Mouse (Mus musculus): ENCODE measurements at regions not wholly inside any gene's neighbourhood (a gene's known extent, or its start where the extent isn't known, plus 50 kb on each side); places are given as distances from the start of the nearest gene placed in this dataset.

- Histone ChIP-seq H3K36me3 (ENCODE audit: control insufficient read depth, insufficient read depth, low read length) (no peaks in the 10 kb centered on the region), H3K4me2 (ENCODE audit: low read length) (0 out of 2 replicates have a peak overlapping the region, but pooled peaks have one; percentile 10), H3K9me3 (ENCODE audit: control insufficient read depth, low read length) (no peaks in the 10 kb centered on the region), H3K27me3 (replicated peaks; ENCODE audit: control insufficient read depth, insufficient read depth, low read length) (no peaks in the 10 kb centered on the region), H3K4me3 (ENCODE audit: low read depth, low read length) (no peak overlapping the region), H3K27ac (ENCODE audit: low read depth) (peak overlapping the region; percentile 52), H3K9ac (ENCODE audit: low read length) (no peak overlapping the region), H3K4me1 (replicated peaks; ENCODE audit: control insufficient read depth, insufficient read depth, low read length) (peaks cover 20% of the 10 kb centered on the region)
- DNase-seq (ENCODE audit: low spot score) (no peak), ATAC-seq (replicated peaks; ENCODE audit: low FRiP score, low TSS enrichment, low read depth) (no peak)
- 26% methylated on average over 3 of the region's 3 CpGs for WGBS
Measured at GRCm38 (mm10) chr2:72557161-72557560, 81.2 kb downstream of the Cdca7 start.

- DNase-seq (ENCODE audit: low spot score) (no peak), ATAC-seq (replicated peaks; ENCODE audit: low FRiP score, low TSS enrichment, low read depth) (no peak)
- Histone ChIP-seq H3K36me3 (ENCODE audit: control insufficient read depth, insufficient read depth, low read length) (no peaks in the 10 kb centered on the region), H3K27me3 (replicated peaks; ENCODE audit: control insufficient read depth, insufficient read depth, low read length) (no peaks in the 10 kb centered on the region), H3K9ac (ENCODE audit: low read length) (no peak overlapping the region), H3K4me2 (ENCODE audit: low read length) (0 out of 2 replicates have a peak overlapping the region, but pooled peaks have one; percentile 10), H3K4me1 (replicated peaks; ENCODE audit: control insufficient read depth, insufficient read depth, low read length) (peaks cover 20% of the 10 kb centered on the region), H3K27ac (ENCODE audit: low read depth) (peak overlapping the region; percentile 52), H3K9me3 (ENCODE audit: control insufficient read depth, low read length) (no peaks in the 10 kb centered on the region), H3K4me3 (ENCODE audit: low read depth, low read length) (no peak overlapping the region)
- WGBS: 49% methylated on average over 9 of the region's 9 CpGs
Measured at GRCm38 (mm10) chr2:72557565-72558260, 81.8 kb downstream of the Cdca7 start.

- Histone ChIP-seq H3K9ac (ENCODE audit: low read length) (no peak overlapping the region), H3K4me2 (ENCODE audit: low read length) (no peak overlapping the region), H3K27me3 (replicated peaks; ENCODE audit: control insufficient read depth, insufficient read depth, low read length) (no peaks in the 10 kb centered on the region), H3K27ac (ENCODE audit: low read depth) (no peak overlapping the region), H3K9me3 (ENCODE audit: control insufficient read depth, low read length) (no peaks in the 10 kb centered on the region), H3K4me3 (ENCODE audit: low read depth, low read length) (no peak overlapping the region), H3K36me3 (ENCODE audit: control insufficient read depth, insufficient read depth, low read length) (no peaks in the 10 kb centered on the region), H3K4me1 (replicated peaks; ENCODE audit: control insufficient read depth, insufficient read depth, low read length) (peaks cover 19% of the 10 kb centered on the region)
- DNase-seq (ENCODE audit: low spot score) (no peak), ATAC-seq (replicated peaks; ENCODE audit: low FRiP score, low TSS enrichment, low read depth) (no peak)
- WGBS: 83% methylated on average over 5 of the region's 5 CpGs
Measured at GRCm38 (mm10) chr2:72561383-72561782, 85.4 kb downstream of the Cdca7 start.

- no peaks in the 10 kb centered on the region for H3K9me3 ChIP-seq (ENCODE audit: control insufficient read depth, low read length)
- H3K27ac ChIP-seq (ENCODE audit: low read depth): no peak overlapping the region
- no peaks in the 10 kb centered on the region for H3K27me3 ChIP-seq (replicated peaks; ENCODE audit: control insufficient read depth, insufficient read depth, low read length)
- ATAC-seq (replicated peaks; ENCODE audit: low FRiP score, low TSS enrichment, low read depth) (no peak), DNase-seq (ENCODE audit: low spot score) (no peak)
- H3K4me1 ChIP-seq (replicated peaks; ENCODE audit: control insufficient read depth, insufficient read depth, low read length): no peaks in the 10 kb centered on the region
- WGBS: 55% methylated on average over 1 of the region's 1 CpGs
- H3K4me3 ChIP-seq (ENCODE audit: low read depth, low read length): no peak overlapping the region
- no peak overlapping the region for H3K9ac ChIP-seq (ENCODE audit: low read length)
- no peaks in the 10 kb centered on the region for H3K36me3 ChIP-seq (ENCODE audit: control insufficient read depth, insufficient read depth, low read length)
- no peak overlapping the region for H3K4me2 ChIP-seq (ENCODE audit: low read length)
Measured at GRCm38 (mm10) chr2:72578322-72578721, 102.4 kb downstream of the Cdca7 start.

- no peaks in the 10 kb centered on the region for H3K4me1 ChIP-seq (replicated peaks; ENCODE audit: control insufficient read depth, insufficient read depth, low read length)
- no peak overlapping the region for H3K4me2 ChIP-seq (ENCODE audit: low read length)
- no peaks in the 10 kb centered on the region for H3K27me3 ChIP-seq (replicated peaks; ENCODE audit: control insufficient read depth, insufficient read depth, low read length)
- no peak overlapping the region for H3K27ac ChIP-seq (ENCODE audit: low read depth)
- no peaks in the 10 kb centered on the region for H3K36me3 ChIP-seq (ENCODE audit: control insufficient read depth, insufficient read depth, low read length)
- H3K4me3 ChIP-seq (ENCODE audit: low read depth, low read length): no peak overlapping the region
- 65% methylated on average over 6 of the region's 6 CpGs for WGBS
- H3K9me3 ChIP-seq (ENCODE audit: control insufficient read depth, low read length): no peaks in the 10 kb centered on the region
- no peak overlapping the region for H3K9ac ChIP-seq (ENCODE audit: low read length)
- ATAC-seq (replicated peaks; ENCODE audit: low FRiP score, low TSS enrichment, low read depth): no peak
- DNase-seq (ENCODE audit: low spot score): no peak
Measured at GRCm38 (mm10) chr2:72581136-72581535, 105.2 kb downstream of the Cdca7 start.

- Histone ChIP-seq H3K4me2 (ENCODE audit: low read length) (no peak overlapping the region), H3K4me1 (replicated peaks; ENCODE audit: control insufficient read depth, insufficient read depth, low read length) (no peaks in the 10 kb centered on the region), H3K36me3 (ENCODE audit: control insufficient read depth, insufficient read depth, low read length) (no peaks in the 10 kb centered on the region), H3K9ac (ENCODE audit: low read length) (no peak overlapping the region), H3K27ac (ENCODE audit: low read depth) (no peak overlapping the region), H3K27me3 (replicated peaks; ENCODE audit: control insufficient read depth, insufficient read depth, low read length) (no peaks in the 10 kb centered on the region), H3K9me3 (ENCODE audit: control insufficient read depth, low read length) (no peaks in the 10 kb centered on the region), H3K4me3 (ENCODE audit: low read depth, low read length) (no peak overlapping the region)
- ATAC-seq (replicated peaks; ENCODE audit: low FRiP score, low TSS enrichment, low read depth) (no peak), DNase-seq (ENCODE audit: low spot score) (no peak)
- WGBS: 73% methylated on average over 7 of the region's 7 CpGs
Measured at GRCm38 (mm10) chr2:72588814-72589213, 112.9 kb downstream of the Cdca7 start.

- no peaks in the 10 kb centered on the region for H3K9me3 ChIP-seq (ENCODE audit: control insufficient read depth, low read length)
- no peaks in the 10 kb centered on the region for H3K27me3 ChIP-seq (replicated peaks; ENCODE audit: control insufficient read depth, insufficient read depth, low read length)
- H3K4me2 ChIP-seq (ENCODE audit: low read length): no peak overlapping the region
- DNase-seq (ENCODE audit: low spot score) (no peak), ATAC-seq (replicated peaks; ENCODE audit: low FRiP score, low TSS enrichment, low read depth) (no peak)
- no peaks in the 10 kb centered on the region for H3K4me1 ChIP-seq (replicated peaks; ENCODE audit: control insufficient read depth, insufficient read depth, low read length)
- no peaks in the 10 kb centered on the region for H3K36me3 ChIP-seq (ENCODE audit: control insufficient read depth, insufficient read depth, low read length)
- no peak overlapping the region for H3K4me3 ChIP-seq (ENCODE audit: low read depth, low read length)
- no peak overlapping the region for H3K9ac ChIP-seq (ENCODE audit: low read length)
- H3K27ac ChIP-seq (ENCODE audit: low read depth): no peak overlapping the region
- 53% methylated on average over 3 of the region's 3 CpGs for WGBS
Measured at GRCm38 (mm10) chr2:72592011-72592410, 116.1 kb downstream of the Cdca7 start.

GRCm38 (mm10) chr2:72596994-72597925 lies 121.3 kb downstream of the Cdca7 start:
- no peak overlapping the region for H3K27ac ChIP-seq (ENCODE audit: low read depth)
- H3K4me2 ChIP-seq (ENCODE audit: low read length): no peak overlapping the region
- H3K9me3 ChIP-seq (ENCODE audit: control insufficient read depth, low read length): no peaks in the 10 kb centered on the region
- no peak overlapping the region for H3K9ac ChIP-seq (ENCODE audit: low read length)
- ATAC-seq (replicated peaks; ENCODE audit: low FRiP score, low TSS enrichment, low read depth) (no peak), DNase-seq (ENCODE audit: low spot score) (no peak)
- H3K36me3 ChIP-seq (ENCODE audit: control insufficient read depth, insufficient read depth, low read length): no peaks in the 10 kb centered on the region
- H3K4me1 ChIP-seq (replicated peaks; ENCODE audit: control insufficient read depth, insufficient read depth, low read length): no peaks in the 10 kb centered on the region
- no peaks in the 10 kb centered on the region for H3K27me3 ChIP-seq (replicated peaks; ENCODE audit: control insufficient read depth, insufficient read depth, low read length)
- WGBS: 65% methylated on average over 14 of the region's 14 CpGs
- no peak overlapping the region for H3K4me3 ChIP-seq (ENCODE audit: low read depth, low read length)
